Mouse (Mus musculus) urinary bladder, adult 18-20 months (tissue): ENCODE results near the gene Nxph1.
A peak's percentile ranks its signal among the peaks of the same experiment; 100 is the strongest.

Experiments used
- DNase-seq, 2 experiments: peaks; one replicate each; pipeline ENCODE4 v3.0.0; 2022; ENCODE audit warnings: low spot score in 2 of 2, mixed read lengths in 2 of 2

Nxph1 gene

GRCm38 (mm10) chr6:8959810-8960209 is 11.6 kb downstream of the Nxph1 start:
- no peak for DNase-seq

- DNase-seq, result no peak
These were observed 22.3 kb downstream of the Nxph1 start for GRCm38 (mm10) chr6:8970576-8970975.

- DNase-seq, result no peak
These were observed 31.1 kb downstream of the Nxph1 start for GRCm38 (mm10) chr6:8979237-8979871.

- peak in 1 of 2 experiments; percentile 35 for DNase-seq
These were observed 48.2 kb downstream of the Nxph1 start for GRCm38 (mm10) chr6:8996301-8996943.

GRCm38 (mm10) chr6:8997326-8997725 is 49.1 kb downstream of the Nxph1 start:
- peak in 1 of 2 experiments; percentile 18 for DNase-seq

- no peak for DNase-seq
These were observed 54.5 kb downstream of the Nxph1 start for GRCm38 (mm10) chr6:9002686-9003085.

GRCm38 (mm10) chr6:9026631-9027030 is 78.4 kb downstream of the Nxph1 start:
- no peak for DNase-seq

GRCm38 (mm10) chr6:9027146-9027545 is 78.9 kb downstream of the Nxph1 start:
- no peak for DNase-seq

GRCm38 (mm10) chr6:9028501-9028900 is 80.3 kb downstream of the Nxph1 start:
- DNase-seq, result no peak

GRCm38 (mm10) chr6:9039286-9039685 is 91.1 kb downstream of the Nxph1 start:
- DNase-seq, result no peak

- no peak for DNase-seq
These were observed 92.8 kb downstream of the Nxph1 start for GRCm38 (mm10) chr6:9040991-9041390.

GRCm38 (mm10) chr6:9042391-9042790 is 94.2 kb downstream of the Nxph1 start:
- DNase-seq, result no peak

- no peak for DNase-seq
These were observed 98.6 kb downstream of the Nxph1 start for GRCm38 (mm10) chr6:9046815-9047214.

- DNase-seq, result no peak
These were observed 113.3 kb downstream of the Nxph1 start for GRCm38 (mm10) chr6:9061261-9062105.

- no peak for DNase-seq
These were observed 118.2 kb downstream of the Nxph1 start for GRCm38 (mm10) chr6:9066435-9066834.

GRCm38 (mm10) chr6:9069913-9070312 is 121.7 kb downstream of the Nxph1 start:
- DNase-seq, result no peak

- DNase-seq, result no peak
These were observed 128.2 kb downstream of the Nxph1 start for GRCm38 (mm10) chr6:9076463-9076862.

- no peak for DNase-seq
These were observed 129.8 kb downstream of the Nxph1 start for GRCm38 (mm10) chr6:9077793-9078689.

GRCm38 (mm10) chr6:9083851-9084250 is 135.6 kb downstream of the Nxph1 start:
- no peak for DNase-seq

GRCm38 (mm10) chr6:9097345-9097744 is 149.1 kb downstream of the Nxph1 start:
- DNase-seq, result no peak

- DNase-seq, result no peak
These were observed 159.1 kb downstream of the Nxph1 start for GRCm38 (mm10) chr6:9107366-9107765.

GRCm38 (mm10) chr6:9119136-9119535 is 170.9 kb downstream of the Nxph1 start:
- DNase-seq, result no peak
